Mouse (Mus musculus) heart, postnatal 0 days (tissue): ENCODE measurements around the gene Fgf23. TPM values are rescaled to one million over a fixed set of nuclear protein-coding genes. Genes with fewer than 3 reads are reported as not detected.

Experiments
- ATAC-seq: fragments of 200-750 bp; cut with Nextera tagmentation; 2 replicates; pipeline ENCODE4 v1.8.0; 2017; ENCODE audit warnings: low read depth, moderate number of reproducible peaks, moderate library complexity; ENCODE audit not compliant: insufficient read depth
- DNase-seq: peaks from one replicate; pipeline ENCODE4 v3.0.0-alpha.2; 2016; ENCODE audit warnings: low spot score
- H3K27ac ChIP-seq: fragments of 300-500 bp; sonication (generic); 2 replicates; pipeline ENCODE4 v1.5.1; 2014; ENCODE audit warnings: low read depth, mild to moderate bottlenecking
- H3K27me3 ChIP-seq: fragments of 300-500 bp; sonication (generic); 2 replicates; pipeline ENCODE4 v1.6.1; 2014; ENCODE audit warnings: low read length, mixed read lengths; ENCODE audit not compliant: control insufficient read depth, insufficient read depth
- H3K36me3 ChIP-seq: fragments of 300-500 bp; sonication (generic); replicated peaks from 2 replicates; pipeline ENCODE4 v1.6.1; 2014; ENCODE audit warnings: low read length, mixed read lengths; ENCODE audit not compliant: control insufficient read depth, insufficient read depth
- H3K4me1 ChIP-seq: fragments of 300-500 bp; sonication (generic); 2 replicates; pipeline ENCODE4 v1.6.1; 2014; ENCODE audit warnings: antibody characterized with exemption; ENCODE audit not compliant: control insufficient read depth, insufficient read depth
- H3K4me2 ChIP-seq: fragments of 300-500 bp; sonication (generic); 2 replicates; pipeline ENCODE4 v1.6.1; 2014; ENCODE audit warnings: low read depth, mild to moderate bottlenecking, low read length, moderate library complexity
- H3K4me3 ChIP-seq: fragments of 300-500 bp; sonication (generic); 2 replicates; pipeline ENCODE4 v1.5.1; 2014; ENCODE audit warnings: low read depth, low read length
- H3K9ac ChIP-seq: fragments of 300-500 bp; sonication (generic); replicated peaks from 2 replicates; pipeline ENCODE4 v1.6.1; 2014; ENCODE audit warnings: low read depth, low read length, mixed read lengths
- H3K9me3 ChIP-seq: fragments of 300-500 bp; sonication (generic); replicated peaks from 2 replicates; pipeline ENCODE4 v1.6.1; 2016; ENCODE audit warnings: low read length; ENCODE audit not compliant: control insufficient read depth
- CTCF ChIP-seq: IDR thresholded peaks from 2 replicates; pipeline ENCODE4 v1.5.1; 2016; ENCODE audit warnings: antibody characterized with exemption, control low read depth, low read depth
- EP300 ChIP-seq: IDR thresholded peaks from 2 replicates; pipeline ENCODE4 v1.6.1; 2016; ENCODE audit warnings: antibody characterized with exemption, low read depth
- WGBS: fragments of 180-500 bp; shearing (Covaris S2); extraction: QIAGEN DNeasy Blood & Tissue Kit; methylation state at CpG from one replicate; pipeline ENCODE4 v1.1.7; 2014; 5-methylcytosine and 5-hydroxymethylcytosine counted together
- polyA plus RNA-seq: library from polyadenylated mRNA; unstranded; fragments of >200 nt; fragmentation: Nextera tagmentation; extraction: Ambion mirVana; gene quantifications from 2 replicates; pipeline ENCODE4 v1.2.1, GENCODE M21; 2015
- total RNA-seq: library from RNA; depleted of rRNA; stranded (reverse); fragments of >200 nt; gene quantifications from 2 replicates; pipeline ENCODE4 v1.2.3, GENCODE M21; 2014; ENCODE audit warnings: low replicate concordance

Gene Fgf23
- total and polyA plus RNA-seq, 2 experiments from 2014 or later: 0.05 TPM; not detected in 1

GRCm38 (mm10) chr6:127059975-127060374, 12.7 kb upstream of the Fgf23 start:
- Histone ChIP-seq H3K9me3 (no peaks in the 10 kb centered on the region), H3K36me3 (no peaks in the 10 kb centered on the region), H3K4me2 (no peak overlapping the region), H3K27ac (no peak overlapping the region), H3K4me1 (peaks cover 4% of the 10 kb centered on the region), H3K4me3 (no peak overlapping the region), H3K27me3 (no peaks in the 10 kb centered on the region), H3K9ac (no peak overlapping the region)
- TF ChIP-seq EP300 (no peak), CTCF (no peak)
- WGBS: 81% methylated on average over 4 of the region's 4 CpGs
- ATAC-seq (no peak), DNase-seq (no peak)

- Histone ChIP-seq H3K4me2 (no peak overlapping the region), H3K27ac (no peak overlapping the region), H3K9ac (no peak overlapping the region), H3K27me3 (no peaks in the 10 kb centered on the region), H3K4me1 (peaks cover 9% of the 10 kb centered on the region), H3K36me3 (no peaks in the 10 kb centered on the region), H3K9me3 (no peaks in the 10 kb centered on the region), H3K4me3 (no peak overlapping the region)
- ATAC-seq: no peak
- WGBS: 91% methylated on average over 3 of the region's 3 CpGs
- DNase-seq: no peak
- no peak for TF ChIP-seq EP300
- TF ChIP-seq CTCF: no peak
Measured at GRCm38 (mm10) chr6:127063915-127064314, 8.8 kb upstream of the Fgf23 start.

DNA sequence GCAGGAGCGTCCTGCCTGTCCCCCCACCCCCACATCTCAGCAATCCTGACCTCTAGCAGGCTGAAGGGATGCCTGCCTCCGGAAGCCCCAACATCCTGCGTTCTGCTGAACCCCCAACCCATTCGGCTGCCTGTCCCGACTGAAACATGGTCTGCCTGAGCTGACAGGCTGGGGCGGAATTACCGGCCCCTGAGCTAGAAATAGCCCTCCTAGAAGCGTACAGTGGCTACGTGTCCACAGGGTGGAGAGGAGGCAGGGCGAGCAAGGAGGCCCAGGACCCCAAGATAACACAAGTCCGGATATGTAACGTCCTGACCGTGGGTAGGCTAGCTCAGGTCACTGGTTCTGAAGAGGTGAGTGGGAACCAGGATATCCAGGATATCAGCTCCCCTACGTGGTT, 7.9 kb upstream of the Fgf23 start:
- Histone ChIP-seq H3K27me3 (no peaks in the 10 kb centered on the region), H3K4me3 (peak overlapping the region; percentile 24), H3K27ac (no peak overlapping the region), H3K9me3 (no peaks in the 10 kb centered on the region), H3K4me2 (peak overlapping the region; percentile 64), H3K36me3 (no peaks in the 10 kb centered on the region), H3K4me1 (peaks cover 9% of the 10 kb centered on the region), H3K9ac (0 out of 2 replicates have a peak overlapping the region, but pooled peaks have one; percentile 6)
- ATAC-seq: peak; percentile 81
- under 1% methylated on average over 14 of the region's 14 CpGs for WGBS
- TF ChIP-seq CTCF (peak; percentile 24; the same call in 1 of the 2 replicates), EP300 (no peak)
- peak; percentile 51 for DNase-seq

GRCm38 (mm10) chr6:127079867-127080731, 7.4 kb downstream of the Fgf23 start:
- H3K9ac ChIP-seq: peak overlapping the region; percentile 50
- peaks cover 4% of the 10 kb centered on the region; the same call in 1 of the 2 replicates for H3K4me1 ChIP-seq
- no peak overlapping the region for H3K27ac ChIP-seq
- TF ChIP-seq EP300 (no peak), CTCF (peak; percentile 46)
- no peaks in the 10 kb centered on the region for H3K36me3 ChIP-seq
- DNase-seq: peak; percentile 70
- ATAC-seq: peak; percentile 77
- H3K4me2 ChIP-seq: peak overlapping the region; percentile 96
- peaks cover 19% of the 10 kb centered on the region for H3K27me3 ChIP-seq
- H3K4me3 ChIP-seq: peak overlapping the region; percentile 55
- H3K9me3 ChIP-seq: no peaks in the 10 kb centered on the region
- WGBS: 5% methylated on average over 56 of the region's 59 CpGs

DNA sequence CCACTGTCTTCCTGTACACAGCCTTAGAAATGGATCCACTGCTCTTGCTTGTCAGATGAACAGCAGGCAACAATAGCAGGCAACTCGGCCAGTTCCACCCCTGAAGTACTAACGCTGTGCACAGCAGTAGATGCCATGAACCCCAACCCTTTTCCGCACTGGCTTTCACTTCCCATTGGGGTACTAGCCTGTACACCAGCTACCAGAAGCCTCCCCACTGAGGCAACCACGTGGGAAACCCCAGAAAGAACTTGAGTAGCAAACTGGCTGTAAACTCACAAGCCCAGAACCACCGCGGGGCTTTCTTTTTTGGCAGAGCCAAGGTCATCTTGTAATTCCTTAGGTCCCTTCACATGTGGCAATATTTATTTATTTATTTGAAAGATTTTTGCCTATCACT, 9.1 kb downstream of the Fgf23 start:
- DNase-seq (no peak), ATAC-seq (no peak)
- no peaks in the 10 kb centered on the region for H3K36me3 ChIP-seq
- H3K27ac ChIP-seq: no peak overlapping the region
- 77% methylated on average over 6 of the region's 6 CpGs for WGBS
- TF ChIP-seq CTCF (no peak), EP300 (no peak)
- H3K27me3 ChIP-seq: peaks cover 19% of the 10 kb centered on the region
- H3K4me1 ChIP-seq: peaks cover 4% of the 10 kb centered on the region; the same call in 1 of the 2 replicates
- H3K4me3 ChIP-seq: no peak overlapping the region
- no peaks in the 10 kb centered on the region for H3K9me3 ChIP-seq
- H3K9ac ChIP-seq: no peak overlapping the region
- no peak overlapping the region for H3K4me2 ChIP-seq
